Mouse (Mus musculus): ENCODE measurements around the gene Lsp1.

Lsp1 gene

DNA sequence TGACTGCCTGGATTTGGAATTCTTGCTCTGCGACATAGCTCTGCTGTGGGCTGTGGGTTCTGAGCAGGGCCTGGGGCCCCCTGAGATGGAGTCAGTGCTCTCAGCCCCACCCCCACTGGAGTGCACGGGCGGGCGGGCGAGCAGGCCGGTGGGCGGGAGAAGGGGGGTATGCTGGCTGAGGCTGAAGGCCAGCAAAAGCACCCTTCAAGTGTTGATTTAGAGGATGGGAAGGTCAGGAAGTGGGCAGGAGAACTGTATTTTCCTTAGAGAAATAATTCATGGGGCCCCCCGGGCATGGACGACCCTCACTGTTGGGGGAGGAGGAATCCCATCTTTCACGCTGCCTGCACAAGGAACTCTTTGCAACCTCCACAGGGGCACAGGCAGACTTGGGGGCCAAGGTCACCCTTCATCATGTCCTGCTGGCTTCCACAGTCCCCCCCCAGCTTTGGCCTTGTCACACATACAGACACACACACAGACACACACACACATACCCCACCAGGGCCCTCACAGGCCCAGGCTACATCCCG, 82.2 kb downstream of the Lsp1 start:
- H3K9me3 ChIP-seq (ENCODE audit: low read length) = no peaks in the 10 kb centered on the region
- peaks cover 20% of the 10 kb centered on the region for H3K4me1 ChIP-seq (replicated peaks; ENCODE audit: low read depth, low read length)
- H3K27me3 ChIP-seq (ENCODE audit: insufficient read depth, low read length) = no peaks in the 10 kb centered on the region
- peaks cover 37% of the 10 kb centered on the region for H3K36me3 ChIP-seq (ENCODE audit: insufficient read depth, low read length)
- H3K4me3 ChIP-seq (replicated peaks; ENCODE audit: low read length) = no peak overlapping the region
- TF ChIP-seq CTCF (conservative IDR thresholded peaks at IDR 0.05; ENCODE audit: low read length) (no peak), NANOG (IDR thresholded peaks at IDR 0.05; ENCODE audit: borderline replicate concordance, low read length) (no peak), POU5F1 (IDR thresholded peaks at IDR 0.05; ENCODE audit: borderline replicate concordance, low read length) (no peak)

Measured in E14TG2a.4 (cell line).